Mouse (Mus musculus) G1E (cell line): ENCODE data around the gene Dhrs4.

Experiments
- CTCF ChIP-seq: IDR thresholded peaks from 2 replicates; pipeline ENCODE4 v1.5.1; 2012; ENCODE audit warnings: low read depth, low read length, inconsistent platforms, mixed read lengths
- GATA1 ChIP-seq: IDR thresholded peaks from 2 replicates; pipeline ENCODE4 v1.6.1; 2012; ENCODE audit warnings: borderline replicate concordance, low read length, inconsistent platforms, mixed read lengths

DNA sequence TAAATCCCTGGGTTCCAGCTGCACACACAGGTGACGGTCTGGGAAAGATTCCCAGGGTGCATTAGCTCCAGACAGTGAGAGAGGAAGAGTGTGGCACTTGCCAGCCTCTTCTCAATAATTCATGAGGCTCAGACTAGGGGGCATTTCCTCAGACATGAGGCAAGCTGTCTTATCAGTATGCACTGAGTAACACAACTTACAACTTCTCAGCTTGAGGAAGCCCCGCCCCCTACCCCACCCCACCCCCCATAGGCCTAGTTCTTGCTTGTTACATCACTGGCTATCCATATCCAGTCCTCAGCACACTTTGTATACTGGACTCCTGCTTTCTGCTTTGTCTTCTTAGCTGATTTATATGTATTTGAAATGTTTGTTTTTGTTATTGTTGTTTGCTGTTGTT lies 2.9 kb upstream of the Dhrs4 start:
- TF ChIP-seq CTCF (no peak), GATA1 (no peak)
